21 mouse cellular contexts compared by ENCODE assay signal in the genomic region with DNA sequence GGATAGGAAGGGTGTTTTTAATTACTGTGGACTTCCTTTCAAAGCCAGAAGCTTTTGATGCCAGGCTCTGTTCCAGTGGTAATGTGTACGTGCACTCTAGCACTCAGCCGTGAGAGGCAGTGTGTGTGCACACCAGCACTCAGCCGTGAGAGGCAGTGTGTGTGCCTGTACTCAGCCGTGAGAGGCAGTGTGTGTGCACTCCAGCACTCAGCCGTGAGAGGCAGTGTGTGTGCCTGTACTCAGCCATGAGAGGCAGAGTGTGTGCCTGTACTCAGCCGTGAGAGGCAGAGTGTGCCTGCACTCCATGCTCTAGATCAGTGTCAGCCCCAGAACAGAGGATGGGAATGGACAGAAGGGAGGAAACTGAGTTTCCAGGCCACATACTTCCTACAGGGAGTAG.
DNase-seq lines count a peak whose midpoint lies in the region; ATAC-seq and TF ChIP-seq lines count a peak whose summit lies in the region.
"Had no signal": no experiment of that assay in that cellular context is flagged by ENCODE, and none has a peak within 500 bp of the region (broad histone marks: within the 10 kb centered on the region; RNA-seq: fewer than 3 reads in every experiment).

No protein-coding gene starts in this region.

- 79% methylated on average over 6 of the region's 6 CpGs for WGBS in forebrain, postnatal 0 days
- 86% methylated on average over 6 of the region's 6 CpGs for WGBS in forebrain, embryonic 12.5 days
- WGBS in lung, embryonic 16.5 days, result 68% methylated on average over 6 of the region's 6 CpGs
- WGBS in embryonic facial prominence, embryonic 14.5 days, result 64% methylated on average over 6 of the region's 6 CpGs

- no peak overlapping the region for H3K9ac ChIP-seq in forebrain, postnatal 0 days
- H3K9ac ChIP-seq in forebrain, embryonic 12.5 days, result no peak overlapping the region
- H3K9ac ChIP-seq in lung, embryonic 16.5 days (ENCODE audit: low read length), result no peak overlapping the region
- 0 out of 2 replicates have a peak overlapping the region, but pooled peaks have one; percentile 25 for H3K9ac ChIP-seq in embryonic facial prominence, embryonic 14.5 days (ENCODE audit: low read depth, low read length)
- H3K9ac ChIP-seq: embryonic facial prominence, embryonic 15.5 days; hindbrain, embryonic 12.5 days had no signal

- no peaks in the 10 kb centered on the region for H3K9me3 ChIP-seq in forebrain, postnatal 0 days (ENCODE audit: low read length)
- no peaks in the 10 kb centered on the region for H3K9me3 ChIP-seq in forebrain, embryonic 12.5 days
- H3K9me3 ChIP-seq in lung, embryonic 16.5 days (ENCODE audit: control insufficient read depth, low read length), result no peaks in the 10 kb centered on the region
- H3K9me3 ChIP-seq in embryonic facial prominence, embryonic 14.5 days (ENCODE audit: control insufficient read depth, low read length), result 0 out of 2 replicates have a peak, but pooled peaks cover 9% of the 10 kb centered on the region
- H3K9me3 ChIP-seq: embryonic facial prominence, embryonic 15.5 days; heart, embryonic 10.5 days; hindbrain, embryonic 12.5 days had no signal

- no peak for DNase-seq in forebrain, postnatal 0 days
- no peak for DNase-seq in lung, postnatal 36 days
- DNase-seq in embryonic facial prominence, embryonic 14.5 days (ENCODE audit: low spot score), result no peak
- DNase-seq in cerebellum, adult 11-12 months, result no peak
- DNase-seq: adrenal gland, adult 8-10 months; cerebellum, adult 11 months; cerebellum, adult 9-10 months; cerebellum, postnatal 25 days; gastrocnemius, adult 2 months; gastrocnemius, postnatal 25 days; heart, postnatal 10 days; heart, postnatal 4 days had no signal

- no peak for TF ChIP-seq CTCF in forebrain, postnatal 0 days (IDR thresholded peaks at IDR 0.05; ENCODE audit: low read depth)

- no peak overlapping the region for H3K27ac ChIP-seq in forebrain, postnatal 0 days (ENCODE audit: low read depth, low read length)
- no peak overlapping the region for H3K27ac ChIP-seq in forebrain, embryonic 12.5 days
- H3K27ac ChIP-seq in lung, embryonic 16.5 days (ENCODE audit: low read length), result no peak overlapping the region
- H3K27ac ChIP-seq in embryonic facial prominence, embryonic 14.5 days (replicated peaks; ENCODE audit: low read depth, low read length), result no peak overlapping the region
- H3K27ac ChIP-seq: embryonic facial prominence, embryonic 15.5 days; gastrocnemius, adult 2 months; heart, embryonic 10.5 days; hindbrain, embryonic 12.5 days had no signal

- H3K4me2 ChIP-seq in forebrain, postnatal 0 days (ENCODE audit: low read depth), result no peak overlapping the region
- no peak overlapping the region for H3K4me2 ChIP-seq in forebrain, embryonic 12.5 days
- H3K4me2 ChIP-seq in lung, embryonic 16.5 days (ENCODE audit: low read depth, low read length), result no peak overlapping the region
- H3K4me2 ChIP-seq in embryonic facial prominence, embryonic 14.5 days (ENCODE audit: low read depth, low read length), result no peak overlapping the region
- H3K4me2 ChIP-seq: embryonic facial prominence, embryonic 15.5 days; hindbrain, embryonic 12.5 days had no signal

- no peaks in the 10 kb centered on the region for H3K4me1 ChIP-seq in forebrain, postnatal 0 days (ENCODE audit: insufficient read depth)
- H3K4me1 ChIP-seq in forebrain, embryonic 12.5 days, result peaks cover 3% of the 10 kb centered on the region; the same call in 1 of the 2 replicates
- 0 out of 2 replicates have a peak, but pooled peaks cover 3% of the 10 kb centered on the region for H3K4me1 ChIP-seq in lung, embryonic 16.5 days (replicated peaks; ENCODE audit: control insufficient read depth, insufficient read depth, low read length)
- H3K4me1 ChIP-seq in embryonic facial prominence, embryonic 14.5 days (ENCODE audit: control insufficient read depth, insufficient read depth, low read length), result no peaks in the 10 kb centered on the region
- H3K4me1 ChIP-seq: embryonic facial prominence, embryonic 15.5 days; heart, embryonic 10.5 days had no signal

- no peaks in the 10 kb centered on the region for H3K27me3 ChIP-seq in forebrain, postnatal 0 days (ENCODE audit: insufficient read depth, low read length)
- no peaks in the 10 kb centered on the region for H3K27me3 ChIP-seq in forebrain, embryonic 12.5 days
- no peaks in the 10 kb centered on the region for H3K27me3 ChIP-seq in lung, embryonic 16.5 days (ENCODE audit: control insufficient read depth, insufficient read depth, low read depth, low read length)
- H3K27me3 ChIP-seq in embryonic facial prominence, embryonic 14.5 days (replicated peaks; ENCODE audit: control insufficient read depth, insufficient read depth, low read length), result no peaks in the 10 kb centered on the region
- H3K27me3 ChIP-seq: embryonic facial prominence, embryonic 15.5 days; hindbrain, embryonic 12.5 days had no signal

- H3K4me3 ChIP-seq in forebrain, postnatal 0 days (ENCODE audit: low read depth, low read length), result no peak overlapping the region
- H3K4me3 ChIP-seq in forebrain, embryonic 12.5 days (replicated peaks), result no peak overlapping the region
- no peak overlapping the region for H3K4me3 ChIP-seq in lung, embryonic 16.5 days (ENCODE audit: low read length)
- H3K4me3 ChIP-seq in embryonic facial prominence, embryonic 14.5 days (ENCODE audit: low read depth, low read length), result no peak overlapping the region
- H3K4me3 ChIP-seq: embryonic facial prominence, embryonic 15.5 days; gastrocnemius, adult 2 months; heart, embryonic 10.5 days; hindbrain, embryonic 12.5 days had no signal

- peaks cover 34% of the 10 kb centered on the region for H3K36me3 ChIP-seq in forebrain, postnatal 0 days (ENCODE audit: insufficient read depth)
- H3K36me3 ChIP-seq in forebrain, embryonic 12.5 days (replicated peaks), result peaks cover 28% of the 10 kb centered on the region
- peaks cover 10% of the 10 kb centered on the region for H3K36me3 ChIP-seq in lung, embryonic 16.5 days (ENCODE audit: control insufficient read depth, insufficient read depth, low read length)
- H3K36me3 ChIP-seq in embryonic facial prominence, embryonic 14.5 days (ENCODE audit: control insufficient read depth, insufficient read depth, low read length), result peaks cover 45% of the 10 kb centered on the region

- peak; percentile 28; the same call in 1 of the 2 replicates for ATAC-seq in forebrain, postnatal 0 days
- ATAC-seq in forebrain, embryonic 12.5 days (ENCODE audit: low FRiP score), result no peak
- peak; percentile 41; the same call in 1 of the 2 replicates for ATAC-seq in lung, embryonic 16.5 days (ENCODE audit: low read depth)
- no peak for ATAC-seq in embryonic facial prominence, embryonic 14.5 days (ENCODE audit: low read depth)
- ATAC-seq in erythroblast, adult 5-6 weeks (replicated peaks; ENCODE audit: low FRiP score, poor library complexity, severe bottlenecking), result peak; percentile 40; the same call in 1 of the 2 replicates
- ATAC-seq: hindbrain, embryonic 16.5 days; inflammation-experienced regulatory T-cells, adult 6 months; intestine, postnatal 0 days had no signal

Comparison
In these comparisons a context has a peak if more than half of its experiments do, and no peak if none do; other contexts are left out.
1. ATAC-seq: peak in forebrain, postnatal 0 days (single experiment), lung, embryonic 16.5 days (single experiment) and erythroblast, adult 5-6 weeks (single experiment); none in forebrain, embryonic 12.5 days (single experiment) and embryonic facial prominence, embryonic 14.5 days (single experiment).